Mouse (Mus musculus) thymus, postnatal 36 days (tissue): Measurements from ENCODE around the gene Adssl1.

Source experiments
- DNase-seq, 2 experiments: peaks; one replicate each; pipeline ENCODE4 v3.0.0; 2022; ENCODE audit warnings: mixed read lengths in 2 of 2

Gene Adssl1

DNA sequence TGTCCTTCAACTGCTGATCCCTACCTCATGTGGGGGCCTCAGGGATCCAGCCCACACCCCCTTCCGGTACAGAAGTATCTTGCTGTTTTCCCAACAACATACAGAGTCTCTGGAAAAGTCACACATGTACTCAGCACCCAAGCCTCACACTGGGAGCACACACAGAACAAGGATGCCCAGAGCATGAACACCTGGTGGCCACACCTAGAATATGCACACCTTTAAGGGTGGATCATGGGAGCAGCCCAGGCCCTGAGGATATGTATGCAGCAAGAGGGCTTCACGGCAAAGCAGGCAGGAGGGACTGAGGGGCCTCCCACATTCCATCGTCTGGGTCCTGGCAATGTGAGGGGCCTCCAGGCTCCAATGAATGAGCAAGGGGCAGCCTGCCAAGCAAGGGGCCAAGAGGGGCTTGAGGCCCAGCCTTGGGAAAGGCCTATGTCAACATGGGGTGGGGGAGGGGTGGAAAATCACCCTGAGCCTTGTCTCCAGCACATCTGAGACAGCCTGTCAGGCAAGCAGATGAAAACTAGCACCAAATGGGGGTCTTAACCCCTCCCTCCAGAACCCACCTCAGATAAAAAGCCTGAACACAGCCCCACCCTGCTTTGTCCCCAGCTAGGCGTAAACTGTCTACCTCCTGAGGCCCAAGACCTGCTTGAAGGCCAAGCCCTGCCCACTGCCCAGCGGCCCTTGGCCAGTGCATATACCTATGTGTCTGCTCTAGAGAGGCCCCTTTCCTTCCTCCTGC, 40.9 kb downstream of the Adssl1 start:
- no peak for DNase-seq

DNA sequence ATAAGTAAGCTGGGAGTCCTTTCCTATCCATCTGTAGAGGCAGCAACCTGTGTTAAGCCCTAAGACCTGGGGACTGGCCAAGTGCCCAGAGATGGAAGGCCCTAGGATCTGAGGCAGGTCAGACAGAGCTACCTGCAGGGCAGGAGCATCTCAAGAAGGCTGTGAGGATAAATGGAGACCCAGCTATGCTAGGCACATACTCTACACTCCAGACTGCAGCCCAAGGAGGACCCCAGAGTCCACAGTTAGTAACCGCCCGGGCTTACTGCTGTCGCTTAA, 41.4 kb downstream of the Adssl1 start:
- DNase-seq: no peak

DNA sequence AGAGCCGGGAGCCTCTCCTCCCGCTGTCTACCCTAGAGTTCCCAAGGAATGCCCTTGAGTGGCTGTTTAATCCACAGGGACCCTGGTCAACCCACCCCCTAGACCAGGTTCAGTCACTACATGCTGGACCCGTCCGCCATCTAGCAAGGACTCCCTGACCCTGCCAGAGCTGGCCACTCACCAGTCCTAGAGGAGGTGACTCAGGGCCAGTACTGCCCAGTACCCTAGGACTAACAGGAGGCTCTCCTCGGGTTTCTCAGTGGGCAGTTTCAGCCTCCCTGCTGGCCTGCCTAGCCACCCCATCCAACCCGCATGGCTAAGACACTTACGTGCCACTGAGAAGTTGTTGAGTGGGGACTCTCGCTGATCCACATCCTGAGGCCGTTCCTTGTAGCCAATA, 42.0 kb downstream of the Adssl1 start:
- DNase-seq: no peak

DNA sequence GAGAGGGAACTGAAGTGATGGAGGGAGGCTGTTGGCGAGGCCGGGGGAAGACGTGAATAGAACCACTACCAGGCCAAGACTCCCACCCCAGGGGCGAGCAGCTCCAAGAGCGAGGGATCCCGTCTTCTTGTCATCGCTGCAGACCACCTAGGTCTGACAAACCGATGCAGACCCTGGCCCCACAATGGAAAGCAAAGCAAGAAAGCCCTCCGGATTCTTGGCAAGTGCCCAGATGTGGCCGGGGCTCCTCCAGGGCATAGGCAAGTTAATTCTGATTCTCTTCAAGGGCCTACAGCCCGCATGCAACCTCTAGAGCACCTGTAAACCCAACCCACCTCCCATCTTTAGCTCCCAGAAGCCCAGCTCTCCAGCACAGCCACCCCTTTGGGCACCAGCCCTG, 43.5 kb downstream of the Adssl1 start:
- DNase-seq: no peak

DNA sequence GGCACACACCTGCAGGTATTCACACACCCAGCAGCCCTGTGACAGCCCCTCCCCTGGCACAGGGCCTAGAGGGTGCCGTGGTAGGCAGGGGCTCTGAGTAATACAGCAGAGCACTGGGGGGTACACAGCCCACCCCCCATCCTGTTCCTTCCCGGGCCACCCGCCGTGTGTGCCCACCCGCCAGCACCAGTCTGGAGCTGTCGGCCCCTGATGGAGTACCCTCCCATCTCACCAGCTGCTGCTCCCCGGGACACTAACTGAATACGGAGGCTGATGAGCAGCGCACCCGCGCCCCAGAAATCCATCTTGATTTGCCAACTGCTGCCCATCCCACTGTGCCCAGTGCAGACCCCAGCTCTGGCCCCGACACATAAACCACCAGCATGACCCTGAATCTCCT, 43.9 kb downstream of the Adssl1 start:
- no peak for DNase-seq

DNA sequence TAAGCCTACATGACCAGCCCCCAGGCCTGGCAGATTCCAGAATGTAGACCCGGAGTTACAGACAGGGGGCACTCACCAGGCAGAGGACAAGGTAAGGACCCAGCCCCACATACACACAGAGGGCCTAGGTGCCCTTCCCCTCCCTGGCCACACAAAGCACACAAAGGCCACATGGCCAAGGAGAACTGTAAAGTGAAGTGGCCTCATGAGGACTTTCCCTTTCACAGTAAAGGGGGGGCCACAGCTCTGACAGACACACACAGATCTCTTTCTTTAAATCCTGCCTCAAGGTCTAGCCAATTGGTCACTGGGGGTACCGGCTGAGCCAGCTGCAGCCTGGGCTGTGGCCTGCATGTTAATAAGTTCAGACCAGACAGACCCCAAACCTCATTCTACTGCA, 44.3 kb downstream of the Adssl1 start:
- no peak for DNase-seq

DNA sequence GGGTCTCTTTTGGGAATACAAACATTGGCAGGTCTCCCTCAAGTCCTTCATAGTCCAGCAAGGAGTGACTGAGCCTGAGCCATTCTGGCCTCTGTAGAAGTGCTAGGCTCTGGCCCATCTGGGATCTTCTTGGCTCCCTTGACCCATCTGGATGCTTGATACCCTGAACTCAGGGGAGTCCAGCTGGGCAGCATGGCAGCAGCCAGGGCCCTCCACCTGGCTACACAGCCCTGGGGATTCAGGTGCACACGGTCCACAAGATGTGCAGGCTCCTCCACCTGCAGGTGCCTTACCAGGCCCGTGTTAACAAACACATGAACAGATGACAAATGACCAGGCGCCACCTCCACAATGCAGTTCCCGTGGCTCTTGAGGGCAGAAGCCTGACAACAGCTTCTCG, 44.8 kb downstream of the Adssl1 start:
- no peak for DNase-seq

DNA sequence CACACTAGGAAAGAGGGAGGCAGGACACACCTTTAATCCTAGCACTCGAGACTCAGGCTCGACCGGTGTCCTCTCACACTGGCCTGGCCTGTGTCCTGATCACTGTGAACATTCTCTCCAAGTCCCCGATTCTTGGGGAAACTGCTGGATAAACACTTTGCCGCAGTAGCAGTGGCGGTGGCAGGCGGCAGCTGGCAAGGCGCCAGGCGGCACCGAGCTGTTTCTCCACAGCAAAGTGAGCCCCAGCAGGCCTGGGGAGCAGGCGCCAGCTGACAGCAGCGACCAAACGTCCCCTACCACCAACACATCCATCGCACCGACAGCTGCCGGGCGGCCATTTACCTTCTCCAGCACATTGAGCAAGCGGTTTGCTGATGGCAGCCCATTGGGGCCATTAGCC, 45.6 kb downstream of the Adssl1 start:
- DNase-seq: no peak

DNA sequence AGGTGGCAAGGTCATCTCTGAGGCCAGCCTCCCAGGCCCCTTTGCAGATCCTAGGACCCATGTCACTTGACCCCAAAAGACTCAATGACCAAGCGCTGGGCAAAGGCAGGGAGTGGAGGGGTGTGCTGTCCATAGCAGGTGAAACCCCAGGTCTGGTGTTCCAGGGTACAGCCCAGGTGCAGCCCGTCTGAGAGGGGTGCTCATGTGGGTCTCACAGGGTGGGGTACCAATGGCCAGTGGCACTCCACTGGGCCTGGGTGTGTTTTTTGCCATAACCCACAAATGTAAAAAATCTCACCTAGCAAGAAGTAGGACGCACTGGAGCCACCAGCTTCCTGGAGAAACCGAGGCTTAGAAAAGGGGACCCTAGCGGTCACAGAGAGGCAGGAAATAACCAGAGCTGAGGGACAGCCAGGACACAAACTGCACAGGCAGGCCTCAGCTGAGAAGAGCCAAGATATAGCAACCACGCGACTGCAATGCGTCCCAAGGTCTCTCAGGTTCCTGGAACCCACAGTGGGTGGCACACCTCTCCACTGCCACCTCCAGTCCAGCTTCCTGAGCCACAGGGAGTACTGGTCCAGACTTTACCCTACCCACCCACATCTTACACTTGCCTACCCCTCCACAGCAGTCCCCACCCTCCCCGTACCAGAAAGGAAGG, 46.2 kb downstream of the Adssl1 start:
- DNase-seq: no peak

DNA sequence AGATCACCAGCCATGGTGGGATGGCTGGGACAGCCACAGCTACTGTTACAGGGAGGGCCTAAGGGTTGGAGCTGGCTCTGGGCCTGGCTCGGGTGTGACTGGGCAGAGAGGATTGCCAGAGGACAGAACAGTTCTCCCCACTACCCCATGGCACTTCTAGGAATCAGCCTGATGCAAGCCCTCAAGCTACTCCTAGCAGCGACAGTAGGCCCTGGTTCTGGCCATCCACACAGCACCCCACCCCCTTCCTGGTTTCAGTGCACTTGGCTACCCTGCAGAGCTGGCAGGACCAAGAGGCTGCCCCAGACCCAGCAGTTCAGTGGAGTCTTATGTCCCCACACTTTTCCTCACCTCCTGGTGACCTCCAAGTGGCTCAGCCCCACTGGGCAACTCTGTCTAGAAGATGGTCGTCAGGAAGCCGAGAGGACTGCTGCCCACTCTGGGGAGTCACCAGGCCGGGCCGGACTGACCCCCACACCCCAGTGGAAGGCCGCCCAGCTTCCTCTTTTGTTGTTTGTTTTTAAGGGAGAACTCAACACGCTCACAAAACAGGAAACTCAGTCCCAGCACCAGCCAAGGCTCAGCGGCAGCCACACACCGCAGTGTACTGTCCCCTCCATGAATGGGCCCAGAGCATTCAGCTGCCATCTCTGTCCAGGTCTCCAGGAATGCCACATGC, 47.9 kb downstream of the Adssl1 start:
- no peak for DNase-seq

DNA sequence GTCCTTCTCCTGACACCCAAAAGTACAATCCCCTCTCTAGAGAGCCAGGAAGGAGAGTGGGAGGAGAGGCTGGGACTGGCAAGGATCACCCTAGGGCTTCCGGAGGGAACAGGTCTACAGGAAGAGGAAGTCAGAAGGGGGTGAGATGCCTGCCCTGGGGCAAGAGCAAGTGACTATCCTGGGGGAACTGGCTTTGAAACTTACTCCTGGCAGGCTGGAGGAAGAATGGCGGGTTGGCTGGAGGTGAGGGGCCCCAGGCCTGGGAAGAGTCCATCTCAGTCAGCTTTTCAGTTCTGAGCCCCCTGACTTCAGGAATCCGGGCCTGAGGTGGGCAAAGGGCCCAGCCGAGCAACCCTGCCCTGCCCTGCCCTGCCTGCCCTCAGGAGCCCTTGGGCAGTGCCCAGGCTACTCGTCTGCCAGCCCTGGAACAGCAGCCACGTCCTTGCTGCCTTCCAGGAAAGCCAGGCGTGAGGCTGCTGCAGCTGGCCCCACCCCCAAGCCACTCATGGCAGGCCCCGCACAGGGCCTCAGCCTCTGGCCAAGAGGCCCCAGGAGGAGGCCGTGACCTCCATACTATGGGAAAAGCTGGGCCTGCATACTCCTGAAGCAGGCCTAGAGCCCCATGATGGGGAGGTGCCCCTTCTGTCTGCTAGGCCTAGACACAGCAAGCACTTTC, 51.0 kb downstream of the Adssl1 start:
- no peak for DNase-seq

DNA sequence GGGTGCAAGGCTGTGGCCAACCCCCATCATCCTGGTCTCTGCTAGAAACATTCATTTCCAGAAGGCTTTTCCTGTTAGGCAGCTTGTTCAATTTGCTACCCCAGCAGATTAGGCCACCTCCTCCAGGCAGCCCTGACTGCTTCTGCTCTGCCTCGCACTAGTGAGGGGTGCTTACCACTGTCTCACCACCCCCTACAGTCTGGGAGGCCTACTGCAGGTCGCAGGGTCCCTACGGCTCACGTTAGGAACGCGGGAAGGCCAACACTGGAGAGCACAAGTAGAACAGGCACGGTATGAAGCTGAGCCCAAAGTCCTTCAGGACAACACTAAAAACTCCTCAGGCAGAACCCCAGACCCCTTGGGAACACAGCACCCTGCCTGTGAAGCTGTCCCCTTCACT, 52.0 kb downstream of the Adssl1 start:
- DNase-seq: no peak

DNA sequence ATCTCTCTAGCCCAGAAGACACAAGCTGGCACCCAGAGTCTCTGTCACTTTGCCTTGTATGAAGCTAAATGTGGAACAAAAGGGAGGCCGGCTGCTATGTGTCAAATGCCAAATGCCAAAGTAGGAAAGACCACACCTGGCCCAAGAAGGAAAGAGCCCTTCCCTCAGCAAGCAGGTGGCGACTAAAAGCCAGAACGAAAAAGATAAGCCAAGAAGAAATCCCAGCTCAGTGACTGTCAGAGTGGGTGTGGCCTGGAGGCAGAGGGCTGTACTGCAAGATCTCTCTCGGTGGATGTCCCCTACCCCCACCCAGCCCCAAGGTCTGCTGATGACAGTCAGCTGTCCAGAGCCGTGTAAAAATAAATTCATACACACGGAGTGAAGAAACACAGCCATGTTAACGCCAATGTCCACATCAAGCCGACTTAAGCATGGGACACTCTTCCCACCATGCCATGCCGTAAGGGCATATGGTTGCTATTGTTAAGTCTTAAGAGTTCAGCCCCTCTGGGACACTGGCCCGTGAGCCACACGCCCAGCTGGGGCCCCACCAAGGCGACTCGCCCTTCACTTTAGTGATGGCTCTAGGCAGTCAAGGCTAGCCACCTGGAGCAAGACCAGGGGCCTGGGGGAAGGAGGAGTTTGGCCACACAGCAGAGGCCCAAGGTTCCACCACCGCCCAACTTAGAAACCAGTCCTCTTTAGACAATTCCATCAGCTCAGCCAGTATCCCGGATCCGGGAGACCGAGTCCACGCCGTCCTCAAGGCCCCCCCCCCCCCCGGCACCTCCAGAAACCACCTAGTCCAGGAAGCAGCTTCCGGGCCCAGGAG, 53.1 kb downstream of the Adssl1 start:
- no peak for DNase-seq

DNA sequence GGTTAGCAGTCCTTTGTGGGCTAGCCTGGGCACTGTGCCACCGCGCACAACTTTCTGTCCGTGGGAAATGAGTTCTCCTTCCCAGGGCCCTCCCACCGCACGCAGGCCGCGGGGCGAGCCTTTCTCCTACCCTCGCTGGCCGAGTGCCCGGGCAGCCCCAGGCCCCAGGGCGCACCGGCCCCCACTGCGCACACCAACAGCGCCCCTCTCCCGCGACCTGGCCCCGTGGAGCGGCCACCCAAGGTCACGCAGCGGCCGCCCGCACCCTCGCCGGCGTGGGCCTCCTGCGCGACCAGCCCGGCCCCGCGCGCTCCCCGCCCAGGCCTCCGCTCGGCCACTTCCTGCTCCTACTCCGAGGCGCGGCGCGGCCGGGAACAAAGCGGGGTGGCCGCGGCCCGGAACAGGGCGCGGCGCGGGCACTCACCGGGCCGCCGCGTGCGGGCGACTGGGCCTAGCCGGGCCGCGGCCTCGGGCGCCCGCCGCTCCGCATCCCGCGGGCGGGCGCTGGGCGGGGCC, 53.8 kb downstream of the Adssl1 start:
- peak; percentile 40 to 60 for DNase-seq

DNA sequence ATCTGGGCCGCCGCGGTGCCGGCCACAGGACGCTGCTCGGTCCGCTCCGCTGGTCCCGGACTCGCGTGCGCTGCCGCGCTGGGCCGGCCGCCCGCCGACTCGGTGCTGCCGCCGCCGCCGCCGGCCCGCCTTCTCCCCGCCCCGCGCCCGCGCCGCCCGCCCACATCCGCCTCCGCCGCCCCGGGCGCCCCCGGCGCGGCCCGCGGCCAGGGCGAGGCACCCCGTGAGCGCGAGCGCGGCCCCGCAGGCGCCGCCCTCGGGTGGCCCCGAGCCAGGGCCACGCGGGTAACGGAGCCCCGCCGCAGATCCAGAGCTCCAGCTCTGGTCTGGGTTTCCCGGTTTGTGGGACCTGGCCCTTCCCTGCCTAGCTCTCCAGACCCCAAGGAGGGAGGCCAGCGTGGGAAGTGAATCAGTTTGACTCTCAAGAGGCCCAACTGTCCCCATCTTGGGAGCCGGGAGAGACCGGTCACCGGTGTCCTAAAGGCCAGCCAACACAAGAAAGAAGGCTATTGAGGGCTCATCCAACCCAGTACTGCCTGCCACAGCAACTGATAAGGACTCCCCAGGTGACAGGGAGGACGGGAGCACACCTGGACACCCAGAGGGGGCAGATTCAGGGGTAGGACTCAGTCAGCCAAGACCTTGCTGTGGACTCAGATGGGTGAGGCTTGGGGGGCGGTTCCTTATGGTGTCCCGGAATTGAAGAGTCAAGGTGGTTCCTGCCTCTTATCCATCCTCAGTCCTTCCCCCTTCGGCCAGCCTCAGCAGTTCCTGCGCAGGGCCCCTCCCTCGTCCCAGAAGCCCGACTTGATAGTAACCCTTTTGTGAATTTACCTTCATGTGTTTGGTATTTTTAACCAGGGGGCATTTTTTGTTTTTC, 54.5 kb downstream of the Adssl1 start, which contains the start of gene Akt1:
TSS of gene Akt1 (minus strand) at position 753 of the 880 bp plus-strand sequence.
- peak; percentile 63 to 71 for DNase-seq

DNA sequence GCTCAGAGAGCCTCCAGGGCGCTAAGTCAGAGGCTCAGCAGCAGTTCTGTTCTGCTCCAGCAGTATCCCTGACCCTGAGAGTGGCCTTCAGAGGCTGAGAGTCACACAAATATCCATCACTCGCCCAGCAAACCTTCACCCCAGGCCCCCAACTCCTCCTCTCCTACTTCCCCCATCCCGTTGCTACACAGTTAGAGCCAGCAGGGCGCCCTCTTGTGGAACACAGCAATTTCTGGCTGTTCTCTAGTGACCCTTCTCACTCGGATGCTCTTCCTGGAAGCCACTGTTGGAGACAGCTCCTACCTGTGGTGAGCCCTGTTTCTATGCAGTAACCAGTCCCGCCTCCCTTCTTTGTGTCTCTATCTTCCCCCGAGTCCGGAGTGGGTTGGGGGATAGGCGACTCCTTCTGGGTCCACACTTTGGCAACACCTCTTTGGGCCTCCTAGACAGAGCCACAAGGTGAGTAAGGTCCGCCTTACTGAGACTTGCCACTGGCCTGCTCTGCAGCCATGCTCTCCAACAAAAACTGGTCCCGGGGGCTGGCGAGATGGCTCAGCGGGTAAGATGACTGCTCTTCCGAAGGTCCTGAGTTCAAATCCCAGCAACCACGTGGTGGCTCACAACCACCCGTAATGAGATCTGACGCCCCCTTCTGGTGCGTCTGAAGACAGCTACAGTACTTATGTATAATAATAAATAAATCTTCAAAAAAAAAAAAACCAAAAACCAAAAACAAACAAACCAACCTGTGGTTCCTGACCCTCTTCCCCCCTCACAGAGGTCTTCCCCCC, 55.6 kb downstream of the Adssl1 start:
- peak; percentile 86 to 87 for DNase-seq

DNA sequence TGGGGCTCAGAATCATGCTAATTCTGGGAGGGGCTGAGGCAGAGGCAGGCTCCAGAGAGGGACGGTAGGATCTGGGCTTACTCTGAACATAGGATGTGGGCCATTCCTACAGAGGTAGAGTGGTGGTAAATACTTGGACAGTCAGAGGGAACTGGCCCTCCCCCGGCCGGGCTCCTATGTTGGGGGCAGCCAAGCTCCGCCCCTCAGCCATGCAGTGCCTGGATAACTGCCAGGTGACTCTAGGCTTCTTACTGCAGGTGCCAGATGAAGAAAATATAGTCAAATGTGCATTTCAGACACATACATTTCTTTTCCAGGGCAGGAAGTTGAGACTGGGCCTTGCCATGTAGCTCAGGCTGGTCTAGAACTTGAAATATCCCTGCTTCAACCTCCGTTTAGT, 57.2 kb downstream of the Adssl1 start:
- no peak for DNase-seq

DNA sequence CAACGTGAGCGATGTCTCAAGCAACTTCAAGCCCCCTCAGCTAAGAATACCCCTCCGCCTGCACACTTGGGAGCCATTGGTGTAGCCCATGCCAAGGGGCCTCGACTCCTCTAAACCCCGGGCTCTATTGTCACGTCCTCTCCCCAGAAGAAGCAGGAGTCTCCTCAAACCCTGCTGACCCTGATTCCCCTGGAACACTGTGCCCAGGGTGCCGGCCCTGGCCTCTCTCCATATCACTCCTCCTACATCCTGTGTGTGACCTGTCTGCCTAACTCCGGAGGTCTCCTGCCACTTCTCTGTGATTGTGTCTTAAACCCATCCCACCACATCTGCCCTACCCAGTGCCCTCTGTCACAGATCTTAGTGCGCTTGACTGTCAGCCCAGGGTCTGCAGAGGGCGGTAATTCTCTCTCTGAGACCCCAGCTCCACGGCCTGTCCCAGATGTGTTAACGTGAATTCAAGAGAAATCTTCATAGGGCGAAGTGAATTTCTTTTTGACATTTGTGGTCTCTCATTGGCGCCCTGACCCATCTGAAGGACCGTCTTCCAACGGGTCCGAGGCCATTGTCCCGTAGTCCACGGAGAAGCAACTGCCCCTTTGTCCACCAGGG, 58.2 kb downstream of the Adssl1 start:
- no peak for DNase-seq

DNA sequence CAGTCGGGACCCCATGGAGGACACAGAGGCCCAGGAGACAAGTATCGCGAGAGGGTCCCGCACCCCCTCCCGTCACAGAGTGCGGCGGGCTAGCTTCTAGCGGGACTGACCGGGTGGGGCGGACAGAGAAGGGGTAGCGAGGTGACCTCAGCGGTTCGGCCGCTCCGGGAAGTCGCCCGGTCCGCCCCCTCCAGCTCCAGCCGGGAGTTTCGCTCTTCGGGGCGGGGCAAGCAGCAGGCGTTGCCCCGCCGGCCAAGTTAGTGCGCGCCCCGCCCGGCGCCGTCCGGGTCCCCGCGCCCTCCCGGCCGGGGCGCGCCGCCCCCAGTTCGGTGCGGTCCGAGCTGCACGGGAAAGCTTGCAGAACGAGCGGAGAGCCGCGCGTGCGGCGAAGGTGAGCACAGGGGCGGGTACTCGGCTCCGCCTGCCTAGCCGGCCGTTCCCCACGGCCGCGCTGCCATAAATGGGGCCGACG, 58.7 kb downstream of the Adssl1 start, which contains the start of gene Zbtb42:
TSS of gene Zbtb42 (plus strand) at position 274 of the 472 bp plus-strand sequence.
- peak; percentile 40 to 50 for DNase-seq
